Mouse (Mus musculus) kidney, postnatal 0 days (tissue): ENCODE results near the gene Rsph14. TPM values are rescaled to one million over a fixed set of nuclear protein-coding genes. Genes with fewer than 3 reads are reported as not detected.

Experiments used
- ATAC-seq: fragments of 200-750 bp; cut with Nextera tagmentation; replicated peaks from 2 replicates; pipeline ENCODE4 v1.8.0; 2017; ENCODE audit warnings: low read depth, moderate number of reproducible peaks, moderate TSS enrichment, moderate library complexity; ENCODE audit not compliant: low FRiP score
- DNase-seq: peaks from one replicate; pipeline ENCODE4 v3.0.0-alpha.2; 2016; ENCODE audit warnings: low spot score
- H3K27ac ChIP-seq: fragments of 300-500 bp; sonication (generic); 2 replicates; pipeline ENCODE4 v1.5.1; 2014; ENCODE audit warnings: mild to moderate bottlenecking
- H3K27me3 ChIP-seq: fragments of 300-500 bp; sonication (generic); 2 replicates; pipeline ENCODE4 v1.6.1; 2014; ENCODE audit warnings: low read length, mixed read lengths; ENCODE audit not compliant: insufficient read depth
- H3K36me3 ChIP-seq: fragments of 300-500 bp; sonication (generic); 2 replicates; pipeline ENCODE4 v1.6.1; 2014; ENCODE audit warnings: low read length, mixed read lengths; ENCODE audit not compliant: insufficient read depth
- H3K4me1 ChIP-seq: fragments of 300-500 bp; sonication (generic); replicated peaks from 2 replicates; pipeline ENCODE4 v1.6.1; 2014; ENCODE audit warnings: antibody characterized with exemption, low read length, mixed read lengths; ENCODE audit not compliant: insufficient read depth
- H3K4me2 ChIP-seq: fragments of 300-500 bp; sonication (generic); 2 replicates; pipeline ENCODE4 v1.6.1; 2014; ENCODE audit warnings: mild to moderate bottlenecking, low read length, moderate library complexity, mixed read lengths
- H3K4me3 ChIP-seq: fragments of 300-500 bp; sonication (generic); replicated peaks from 2 replicates; pipeline ENCODE4 v1.5.1; 2014; ENCODE audit warnings: low read depth, low read length
- H3K9ac ChIP-seq: fragments of 300-500 bp; sonication (generic); 2 replicates; pipeline ENCODE4 v1.6.1; 2014; ENCODE audit warnings: low read depth, low read length
- H3K9me3 ChIP-seq: fragments of 300-500 bp; sonication (generic); replicated peaks from 2 replicates; pipeline ENCODE4 v1.6.1; 2016; ENCODE audit warnings: low read length, inconsistent platforms, mixed read lengths
- CTCF ChIP-seq: IDR thresholded peaks from 2 replicates; pipeline ENCODE4 v1.5.1; 2016; ENCODE audit warnings: antibody characterized with exemption, low read depth, mild to moderate bottlenecking, moderate library complexity
- WGBS: fragments of 180-500 bp; shearing (Covaris S2); extraction: QIAGEN DNeasy Blood & Tissue Kit; methylation state at CpG from one replicate; pipeline ENCODE4 v1.1.7; 2014; 5-methylcytosine and 5-hydroxymethylcytosine counted together
- polyA plus RNA-seq: library from polyadenylated mRNA; unstranded; fragments of >200 nt; fragmentation: Nextera tagmentation; extraction: Ambion mirVana; gene quantifications from 2 replicates; pipeline ENCODE4 v1.2.1, GENCODE M21; 2015

Gene Rsph14
- not detected in 2 replicates for polyA plus RNA-seq

GRCm38 (mm10) chr10:75032395-75032794 lies at the start of gene Rsph14:
Gene Rsph14 (minus strand): TSS chr10:75032586.
- no peak for TF ChIP-seq CTCF
- Histone ChIP-seq H3K4me1 (no peaks in the 10 kb centered on the region), H3K9ac (no peak within 1 kb of the TSS), H3K27me3 (no peaks in the 10 kb centered on the region), H3K4me3 (no peak within 1 kb of the TSS), H3K27ac (no peak within 1 kb of the TSS), H3K9me3 (no peaks in the 10 kb centered on the region), H3K36me3 (no peaks in the 10 kb centered on the region), H3K4me2 (0 out of 2 replicates have a peak within 1 kb of the TSS, but pooled peaks have one; percentile 1)
- ATAC-seq (no peak), DNase-seq (peak; percentile 60)
- WGBS = 10% methylated on average over 10 of the region's 10 CpGs

GRCm38 (mm10) chr10:75078174-75079128 lies 46.1 kb upstream of the Rsph14 start:
- Histone ChIP-seq H3K9me3 (no peaks in the 10 kb centered on the region), H3K27ac (no peak overlapping the region), H3K9ac (no peak overlapping the region), H3K4me1 (peaks cover 12% of the 10 kb centered on the region; the same call in 1 of the 2 replicates), H3K36me3 (peaks cover 3% of the 10 kb centered on the region; the same call in 1 of the 2 replicates), H3K4me3 (no peak overlapping the region), H3K4me2 (no peak overlapping the region), H3K27me3 (no peaks in the 10 kb centered on the region)
- no peak for DNase-seq
- no peak for TF ChIP-seq CTCF
- WGBS = 60% methylated on average over 14 of the region's 14 CpGs
- peak; percentile 54; the same call in 1 of the 2 replicates for ATAC-seq

GRCm38 (mm10) chr10:75075665-75076064 lies 43.3 kb upstream of the Rsph14 start:
- TF ChIP-seq CTCF = no peak
- WGBS = 63% methylated on average over 5 of the region's 5 CpGs
- Histone ChIP-seq H3K9ac (no peak overlapping the region), H3K27me3 (no peaks in the 10 kb centered on the region), H3K4me3 (no peak overlapping the region), H3K4me2 (no peak overlapping the region), H3K36me3 (peaks cover 4% of the 10 kb centered on the region; the same call in 1 of the 2 replicates), H3K9me3 (no peaks in the 10 kb centered on the region), H3K4me1 (peaks cover 12% of the 10 kb centered on the region), H3K27ac (no peak overlapping the region)
- ATAC-seq (no peak), DNase-seq (no peak)

- Histone ChIP-seq H3K9ac (no peak overlapping the region), H3K4me2 (no peak overlapping the region), H3K36me3 (peaks cover 4% of the 10 kb centered on the region; the same call in 1 of the 2 replicates), H3K27ac (no peak overlapping the region), H3K27me3 (no peaks in the 10 kb centered on the region), H3K4me1 (peaks cover 11% of the 10 kb centered on the region; the same call in 1 of the 2 replicates), H3K4me3 (no peak overlapping the region), H3K9me3 (no peaks in the 10 kb centered on the region)
- no peak for DNase-seq
- no peak for ATAC-seq
- TF ChIP-seq CTCF = no peak
- WGBS = 41% methylated on average over 11 of the region's 11 CpGs
Measured at GRCm38 (mm10) chr10:75070281-75070976, 38.0 kb upstream of the Rsph14 start.

GRCm38 (mm10) chr10:75068624-75069328 lies 36.4 kb upstream of the Rsph14 start:
- Histone ChIP-seq H3K9ac (no peak overlapping the region), H3K9me3 (no peaks in the 10 kb centered on the region), H3K4me3 (no peak overlapping the region), H3K36me3 (peaks cover 4% of the 10 kb centered on the region; the same call in 1 of the 2 replicates), H3K4me1 (peaks cover 11% of the 10 kb centered on the region), H3K4me2 (peak overlapping the region; percentile 0; the same call in 1 of the 2 replicates), H3K27me3 (no peaks in the 10 kb centered on the region), H3K27ac (0 out of 2 replicates have a peak overlapping the region, but pooled peaks have one; percentile 3)
- no peak for ATAC-seq
- DNase-seq = no peak
- TF ChIP-seq CTCF = no peak
- WGBS = 32% methylated on average over 12 of the region's 12 CpGs
